Mouse (Mus musculus): ENCODE measurements around the gene Lamb2. TPM values are rescaled to one million over a fixed set of nuclear protein-coding genes. Genes with fewer than 3 reads are reported as not detected.

Gene Lamb2
- polyA plus RNA-seq, 1 experiment = 19.1 TPM

DNA sequence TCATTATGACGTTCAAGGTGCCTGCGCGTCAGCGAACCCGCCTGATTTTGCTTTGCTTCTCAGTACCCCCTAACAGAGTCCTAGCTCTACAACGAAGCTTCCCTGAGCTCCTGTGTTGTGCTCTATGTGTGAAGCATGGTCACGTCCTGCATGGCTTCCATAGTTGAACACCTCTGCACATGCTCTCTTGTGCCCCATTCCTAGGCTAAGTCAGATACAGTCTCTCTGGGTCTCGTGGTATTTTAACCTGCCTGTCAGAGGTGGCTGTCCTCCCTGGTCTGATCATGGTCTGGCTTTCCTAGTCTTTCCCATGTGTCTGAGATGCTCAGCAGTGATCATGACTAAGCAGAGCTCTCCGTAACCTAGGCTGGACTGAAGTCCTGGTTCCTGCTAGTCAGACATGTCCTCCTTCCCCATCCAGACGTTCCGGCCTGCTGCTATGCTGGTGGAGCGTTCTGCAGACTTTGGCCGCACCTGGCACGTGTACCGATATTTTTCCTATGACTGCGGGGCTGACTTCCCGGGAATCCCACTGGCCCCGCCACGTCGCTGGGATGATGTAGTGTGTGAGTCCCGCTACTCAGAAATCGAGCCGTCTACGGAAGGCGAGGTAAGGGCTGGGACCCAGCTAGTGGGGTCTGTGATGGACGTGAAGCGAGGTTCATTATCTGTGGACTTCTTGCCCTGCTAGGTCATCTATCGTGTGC is 1.4 kb downstream of the Lamb2 start:
- Histone ChIP-seq H3K4me3 (ENCODE audit: insufficient read depth, low read depth, low read length) (peak overlapping the region; percentile 98), H3K27ac (replicated peaks; ENCODE audit: low read depth, low read length) (no peak overlapping the region)

GRCm38 (mm10) chr9:108481520-108482210 is 2.1 kb downstream of the Lamb2 start:
- Histone ChIP-seq H3K4me3 (ENCODE audit: insufficient read depth, low read depth, low read length) (peak overlapping the region; percentile 4; the same call in 1 of the 2 replicates), H3K4me1 (ENCODE audit: control insufficient read depth, insufficient read depth, insufficient read length, low read length) (peaks cover 14% of the 10 kb centered on the region), H3K27ac (replicated peaks; ENCODE audit: low read depth, low read length) (no peak overlapping the region)

More for the DNA sequence above, 1.4 kb downstream of the Lamb2 start:
- H3K4me1 ChIP-seq (ENCODE audit: control insufficient read depth, insufficient read depth, insufficient read length, low read length) = peaks cover 14% of the 10 kb centered on the region

GRCm38 (mm10) chr9:108483051-108483790 is 3.7 kb downstream of the Lamb2 start:
- H3K4me1 ChIP-seq (ENCODE audit: control insufficient read depth, insufficient read depth, insufficient read length, low read length) = peaks cover 14% of the 10 kb centered on the region
- no peak overlapping the region for H3K4me3 ChIP-seq (ENCODE audit: insufficient read depth, low read depth, low read length)
- no peak overlapping the region for H3K27ac ChIP-seq (replicated peaks; ENCODE audit: low read depth, low read length)

DNA sequence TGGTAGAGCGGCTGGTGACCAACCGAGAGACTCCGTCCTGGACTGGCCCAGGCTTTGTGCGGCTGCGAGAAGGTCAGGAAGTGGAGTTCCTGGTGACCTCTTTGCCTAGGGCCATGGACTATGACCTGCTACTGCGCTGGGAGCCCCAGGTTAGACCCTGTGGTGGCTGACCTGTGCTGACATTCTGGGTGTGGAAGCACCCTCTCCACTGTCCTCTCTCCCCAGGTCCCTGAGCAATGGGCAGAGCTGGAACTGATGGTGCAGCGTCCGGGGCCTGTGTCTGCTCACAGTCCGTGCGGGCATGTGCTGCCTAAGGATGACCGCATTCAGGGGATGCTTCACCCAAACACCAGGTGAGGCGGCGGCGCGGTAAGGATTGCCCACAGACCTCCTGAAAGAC is 4.5 kb downstream of the Lamb2 start:
- H3K27ac ChIP-seq (replicated peaks; ENCODE audit: low read depth, low read length) = no peak overlapping the region
- no peak overlapping the region for H3K4me3 ChIP-seq (ENCODE audit: insufficient read depth, low read depth, low read length)

GRCm38 (mm10) chr9:108485301-108485875 is 5.9 kb downstream of the Lamb2 start:
- Histone ChIP-seq H3K27ac (replicated peaks; ENCODE audit: low read depth, low read length) (no peak overlapping the region), H3K4me1 (ENCODE audit: control insufficient read depth, insufficient read depth, insufficient read length, low read length) (peaks cover 13% of the 10 kb centered on the region), H3K4me3 (ENCODE audit: insufficient read depth, low read depth, low read length) (no peak overlapping the region)

More for the DNA sequence above, 4.5 kb downstream of the Lamb2 start:
- H3K4me1 ChIP-seq (ENCODE audit: control insufficient read depth, insufficient read depth, insufficient read length, low read length) = peaks cover 13% of the 10 kb centered on the region

DNA sequence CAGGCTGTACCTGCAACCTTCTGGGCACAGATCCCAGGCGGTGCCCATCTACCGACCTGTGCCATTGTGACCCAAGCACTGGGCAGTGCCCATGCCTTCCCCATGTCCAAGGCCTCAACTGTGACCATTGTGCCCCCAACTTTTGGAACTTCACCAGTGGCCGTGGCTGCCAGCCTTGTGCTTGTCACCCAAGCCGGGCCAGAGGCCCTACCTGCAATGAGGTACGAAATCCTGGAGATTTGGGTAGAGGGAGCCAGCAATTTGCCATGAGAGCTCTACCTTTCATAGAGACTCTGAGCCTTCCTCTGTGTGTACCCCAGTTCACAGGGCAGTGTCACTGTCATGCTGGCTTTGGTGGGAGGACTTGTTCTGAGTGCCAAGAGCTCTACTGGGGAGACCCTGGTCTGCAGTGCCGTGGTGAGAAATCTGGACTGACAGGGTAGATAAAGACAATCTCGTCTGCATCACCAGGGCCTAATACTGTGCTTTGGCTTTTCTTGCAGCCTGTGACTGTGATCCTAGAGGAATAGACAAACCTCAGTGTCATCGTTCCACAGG is 7.5 kb downstream of the Lamb2 start:
- Histone ChIP-seq H3K27ac (replicated peaks; ENCODE audit: low read depth, low read length) (no peak overlapping the region), H3K4me3 (ENCODE audit: insufficient read depth, low read depth, low read length) (no peak overlapping the region), H3K4me1 (ENCODE audit: control insufficient read depth, insufficient read depth, insufficient read length, low read length) (peaks cover 8% of the 10 kb centered on the region)

GRCm38 (mm10) chr9:108488403-108488802 is 8.9 kb downstream of the Lamb2 start:
- no peak overlapping the region for H3K4me3 ChIP-seq (ENCODE audit: insufficient read depth, low read depth, low read length)
- H3K4me1 ChIP-seq (ENCODE audit: control insufficient read depth, insufficient read depth, insufficient read length, low read length) = peaks cover 13% of the 10 kb centered on the region
- no peak overlapping the region for H3K27ac ChIP-seq (replicated peaks; ENCODE audit: low read depth, low read length)

GRCm38 (mm10) chr9:108489215-108489614 is 9.7 kb downstream of the Lamb2 start:
- H3K27ac ChIP-seq (replicated peaks; ENCODE audit: low read depth, low read length) = 0 out of 2 replicates have a peak overlapping the region, but pooled peaks have one; percentile 70
- H3K4me3 ChIP-seq (ENCODE audit: insufficient read depth, low read depth, low read length) = no peak overlapping the region
- peaks cover 13% of the 10 kb centered on the region for H3K4me1 ChIP-seq (ENCODE audit: control insufficient read depth, insufficient read depth, insufficient read length, low read length)

GRCm38 (mm10) chr9:108489702-108490558 is 10.4 kb downstream of the Lamb2 start:
- H3K4me3 ChIP-seq (ENCODE audit: insufficient read depth, low read depth, low read length) = peak overlapping the region; percentile 89
- peak overlapping the region; percentile 70 for H3K27ac ChIP-seq (replicated peaks; ENCODE audit: low read depth, low read length)

DNA sequence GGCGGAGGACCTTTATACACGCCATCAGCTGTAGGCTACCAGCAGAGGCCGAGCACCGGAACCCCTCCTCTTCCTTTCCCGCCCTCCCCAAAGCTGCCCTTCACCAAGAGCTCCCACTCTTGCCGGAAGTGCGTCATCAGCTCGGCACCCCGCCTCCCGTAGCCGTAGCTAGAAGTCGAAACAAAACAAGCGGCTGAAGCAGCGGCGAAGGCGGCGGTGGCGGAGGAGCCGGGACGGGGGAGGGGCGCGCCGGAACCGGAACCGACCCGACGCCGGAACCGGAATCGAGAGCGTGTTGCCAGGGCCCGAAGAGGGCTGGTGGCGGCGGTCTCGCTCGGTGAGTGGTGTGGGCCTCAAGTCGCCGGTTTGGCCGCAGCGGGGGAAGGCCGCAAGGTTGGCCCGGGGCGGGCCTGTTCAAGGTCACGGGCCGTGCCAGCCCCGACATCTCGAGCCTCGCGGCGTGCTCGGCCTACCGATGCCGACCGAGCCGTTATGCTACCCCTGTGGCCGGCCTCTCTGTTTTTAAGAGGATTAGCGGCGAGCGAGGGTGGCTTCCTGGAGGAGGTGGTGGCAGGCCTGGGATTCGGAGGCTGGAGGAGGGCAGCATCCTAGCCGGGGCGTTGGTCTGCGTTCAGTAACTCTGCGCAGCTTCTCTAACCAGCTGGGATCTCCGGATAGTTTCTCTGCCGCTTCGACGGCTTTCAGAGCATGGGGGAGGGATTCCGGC is 11.2 kb downstream of the Lamb2 start, which contains the start of gene Usp19:
Gene Usp19, plus strand, starts transcription at position 44 of the 727 bp plus-strand sequence.
- Histone ChIP-seq H3K27ac (replicated peaks; ENCODE audit: low read depth, low read length) (peak within 1 kb of the TSS; percentile 90), H3K4me1 (ENCODE audit: control insufficient read depth, insufficient read depth, insufficient read length, low read length) (peaks cover 13% of the 10 kb centered on the region), H3K4me3 (ENCODE audit: insufficient read depth, low read depth, low read length) (peak within 1 kb of the TSS; percentile 89)

More at GRCm38 (mm10) chr9:108489702-108490558, 10.4 kb downstream of the Lamb2 start:
- peaks cover 13% of the 10 kb centered on the region for H3K4me1 ChIP-seq (ENCODE audit: control insufficient read depth, insufficient read depth, insufficient read length, low read length)

DNA sequence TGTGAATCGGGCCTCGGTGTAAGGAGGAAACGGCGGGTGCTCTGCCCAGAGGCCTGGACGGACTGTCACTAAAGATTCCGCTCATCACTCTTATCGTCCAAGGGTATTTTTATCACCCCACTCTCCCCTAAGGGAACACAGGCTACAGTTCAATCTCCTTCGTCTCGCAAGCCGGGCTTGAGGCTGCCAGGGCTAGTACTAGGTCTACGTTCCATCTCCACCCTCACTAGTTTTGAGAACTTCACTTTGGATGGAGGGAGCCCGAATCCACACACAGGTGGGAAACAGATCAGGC is 11.7 kb downstream of the Lamb2 start:
- Histone ChIP-seq H3K4me3 (ENCODE audit: insufficient read depth, low read depth, low read length) (peak overlapping the region; percentile 89), H3K4me1 (ENCODE audit: control insufficient read depth, insufficient read depth, insufficient read length, low read length) (peaks cover 13% of the 10 kb centered on the region), H3K27ac (replicated peaks; ENCODE audit: low read depth, low read length) (peak overlapping the region; percentile 90)

- peak overlapping the region; percentile 90 for H3K27ac ChIP-seq (replicated peaks; ENCODE audit: low read depth, low read length)
- H3K4me3 ChIP-seq (ENCODE audit: insufficient read depth, low read depth, low read length) = peak overlapping the region; percentile 89
- peaks cover 13% of the 10 kb centered on the region for H3K4me1 ChIP-seq (ENCODE audit: control insufficient read depth, insufficient read depth, insufficient read length, low read length)
Measured at GRCm38 (mm10) chr9:108492043-108492750, 12.7 kb downstream of the Lamb2 start.

GRCm38 (mm10) chr9:108493246-108493645 is 13.7 kb downstream of the Lamb2 start:
- Histone ChIP-seq H3K27ac (replicated peaks; ENCODE audit: low read depth, low read length) (no peak overlapping the region), H3K4me1 (ENCODE audit: control insufficient read depth, insufficient read depth, insufficient read length, low read length) (peaks cover 13% of the 10 kb centered on the region), H3K4me3 (ENCODE audit: insufficient read depth, low read depth, low read length) (no peak overlapping the region)

Data from brown adipose tissue, adult 24 weeks (tissue).